Mouse (Mus musculus): ENCODE results near the gene Eps15l1.
A peak's percentile ranks its signal among the peaks of the same experiment; 100 is the strongest.

The Eps15l1 gene

DNA sequence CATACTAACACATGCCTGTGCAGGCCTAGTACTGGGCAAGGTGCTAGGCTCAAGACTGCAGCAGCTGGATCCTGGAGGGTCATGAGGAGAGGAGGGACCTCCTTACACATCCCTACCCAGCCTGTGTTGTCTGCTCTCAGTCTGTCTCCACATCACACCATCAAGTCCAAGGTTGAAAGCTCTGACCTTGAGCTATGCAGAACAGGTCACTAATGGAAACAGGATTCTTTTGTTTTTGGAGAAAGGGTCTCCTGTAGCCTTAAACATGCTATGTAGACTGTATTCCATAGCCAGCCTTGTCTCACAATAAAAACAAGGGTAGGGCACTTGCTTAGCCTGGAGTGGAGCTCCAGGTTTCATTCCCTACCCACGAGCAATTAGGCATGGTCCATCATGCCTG, 72.3 kb downstream of the Eps15l1 start:
- DNase-seq, result no peak

DNA sequence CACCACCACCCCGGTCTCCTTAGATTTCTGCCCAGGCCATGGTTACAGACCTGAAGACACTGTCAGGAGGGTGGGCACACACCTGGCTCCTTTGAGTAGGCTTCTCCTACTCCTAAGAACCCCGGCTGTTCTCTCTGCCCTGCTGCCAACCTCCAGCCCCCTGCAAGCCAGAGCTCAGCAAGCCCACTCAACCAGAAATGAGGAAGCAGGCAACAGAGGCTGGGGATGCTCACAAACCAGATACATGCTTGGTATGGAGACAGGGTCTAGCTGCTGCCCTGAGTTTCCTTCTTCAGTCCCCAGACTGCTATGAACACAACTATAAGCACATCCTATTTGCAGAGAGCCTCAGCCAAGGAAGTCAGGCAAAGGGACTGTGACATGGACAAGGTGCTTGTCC, 73.1 kb downstream of the Eps15l1 start:
- DNase-seq, result no peak

DNA sequence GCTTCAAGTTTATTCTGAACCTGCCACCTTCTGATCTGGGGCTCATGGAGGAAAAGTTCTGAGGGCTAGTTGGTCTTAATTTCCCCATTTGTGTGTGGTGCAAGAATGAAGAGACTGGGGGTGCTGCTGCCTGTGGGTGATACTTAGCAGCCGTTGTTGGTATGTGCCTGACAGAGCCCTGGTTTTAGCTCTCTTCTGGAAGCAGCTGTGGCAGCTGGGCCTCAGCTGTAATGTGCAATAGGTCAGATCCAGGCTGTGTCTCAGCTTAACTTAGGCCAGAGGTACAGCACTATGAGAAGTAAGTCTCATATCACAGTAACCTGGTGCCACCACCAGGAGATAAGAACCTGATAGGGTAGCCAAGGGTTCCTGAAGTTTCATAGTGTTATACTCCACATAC, 73.7 kb downstream of the Eps15l1 start:
- DNase-seq, result no peak

DNA sequence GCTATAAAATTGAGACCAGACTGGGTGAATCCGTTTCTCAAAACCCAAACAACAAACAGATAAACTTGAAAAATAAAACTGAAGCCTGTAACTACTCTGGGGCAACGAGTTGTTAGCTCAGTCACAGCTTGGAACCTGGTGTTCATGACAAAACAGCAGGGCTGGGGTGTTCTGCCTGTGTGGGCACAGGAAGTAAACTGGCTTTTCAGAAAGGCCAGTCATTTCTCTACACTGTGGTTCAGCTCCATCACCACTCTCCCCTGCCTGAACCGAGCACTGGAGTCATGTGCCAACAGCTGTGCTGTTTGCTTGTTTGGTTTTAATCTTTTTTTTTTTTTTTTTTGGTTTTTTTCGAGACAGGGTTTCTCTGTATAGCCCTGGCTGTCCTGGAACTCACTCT, 77.5 kb downstream of the Eps15l1 start:
- DNase-seq, result no peak

DNA sequence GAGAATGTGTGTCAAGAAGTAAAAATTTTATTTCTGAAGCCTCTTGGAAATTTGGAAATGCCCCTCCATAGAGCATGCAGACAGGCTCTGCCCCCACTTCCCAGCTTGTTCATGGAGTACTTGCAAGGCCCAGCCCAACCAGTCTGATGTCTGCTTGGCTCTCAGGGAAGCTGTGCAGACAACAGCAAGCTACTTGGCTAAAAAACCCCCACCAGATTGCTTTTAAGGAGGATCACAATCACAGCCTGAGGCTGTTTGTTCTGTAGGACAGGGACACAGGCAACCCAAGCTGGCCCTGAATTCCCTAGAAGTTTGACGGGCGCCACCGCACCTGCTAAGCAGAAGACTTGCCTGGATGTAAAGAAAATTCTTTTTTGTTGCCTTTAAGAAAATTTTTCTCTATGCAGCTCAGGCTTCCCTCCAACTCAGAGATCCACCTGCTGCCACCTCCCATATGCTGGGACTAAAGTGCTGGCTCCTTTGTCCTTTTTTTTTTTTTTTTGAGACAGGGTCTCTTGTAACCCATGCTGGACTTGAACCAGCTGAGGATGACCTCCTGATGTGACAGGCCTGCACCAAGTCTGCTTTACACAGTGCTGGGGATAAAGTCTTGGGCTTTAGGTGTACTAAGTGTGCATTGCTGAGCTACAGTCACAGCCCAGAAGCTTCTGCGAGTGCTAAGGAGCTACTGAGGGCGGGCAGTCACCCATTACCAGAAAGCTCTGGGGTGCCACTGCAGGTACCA, 78.5 kb downstream of the Eps15l1 start:
- no peak for DNase-seq

DNA sequence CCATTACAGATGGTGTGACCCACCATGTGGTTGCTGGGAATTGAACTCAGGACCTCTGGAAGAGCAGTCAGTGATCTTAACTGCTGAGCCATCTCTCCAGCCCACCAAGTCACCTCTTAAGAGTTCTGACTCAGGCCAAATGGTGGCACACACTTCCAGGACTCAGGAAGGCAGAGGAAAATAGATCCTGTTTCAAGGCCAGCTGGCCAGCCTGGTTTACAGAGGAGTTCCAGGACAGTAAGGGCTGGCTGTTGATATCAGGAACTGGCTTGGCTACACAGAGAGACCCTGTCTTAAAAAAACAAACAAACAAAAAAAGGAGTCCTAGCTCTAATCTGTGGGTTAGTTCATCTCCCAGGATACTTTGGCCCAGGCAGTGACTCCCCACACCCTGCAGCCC, 84.2 kb downstream of the Eps15l1 start:
- DNase-seq, result peak; percentile 17

DNA sequence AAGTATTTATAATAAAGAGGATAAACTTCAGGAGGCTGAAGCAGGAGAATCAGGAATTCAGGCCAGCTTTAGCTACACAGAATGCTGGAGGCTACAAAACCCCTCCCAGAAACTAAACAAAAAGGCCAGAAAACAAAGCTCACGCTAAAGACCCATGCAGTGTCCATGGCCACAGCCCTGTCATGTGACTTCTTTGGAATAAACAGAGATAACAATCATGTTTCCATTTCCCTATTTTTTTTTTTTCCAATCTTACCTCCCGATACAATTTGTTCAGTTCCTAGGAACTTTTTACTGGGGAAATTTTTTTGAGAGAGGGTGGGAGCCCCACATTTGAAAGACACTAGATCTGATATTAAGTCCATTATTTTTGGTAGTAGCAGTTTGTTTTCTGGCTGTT, 85.0 kb downstream of the Eps15l1 start:
- no peak for DNase-seq

DNA sequence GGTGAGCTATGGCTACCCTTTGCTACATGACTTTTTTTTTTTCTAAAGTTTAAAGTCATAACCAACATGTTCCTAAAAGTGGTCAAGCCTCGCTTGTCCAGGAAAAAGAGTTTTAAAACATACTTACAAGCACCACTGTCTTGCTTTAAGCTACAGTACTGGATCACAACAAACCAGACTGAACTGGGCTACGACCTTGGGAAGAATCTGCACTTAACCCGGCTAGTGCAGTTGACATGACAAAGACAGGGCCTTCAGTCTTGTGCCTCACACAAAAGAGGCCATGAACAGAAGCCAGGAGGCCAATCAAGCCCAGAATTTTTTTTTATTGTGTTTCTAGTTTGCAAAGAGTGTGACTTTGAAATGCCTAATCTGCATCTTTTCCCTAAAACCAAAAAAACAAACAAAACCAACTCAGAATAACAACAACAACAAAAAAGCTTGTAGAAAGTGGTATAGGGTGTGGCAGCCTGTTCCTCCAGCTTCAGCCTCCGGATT, 87.1 kb downstream of the Eps15l1 start:
- DNase-seq, result no peak

DNA sequence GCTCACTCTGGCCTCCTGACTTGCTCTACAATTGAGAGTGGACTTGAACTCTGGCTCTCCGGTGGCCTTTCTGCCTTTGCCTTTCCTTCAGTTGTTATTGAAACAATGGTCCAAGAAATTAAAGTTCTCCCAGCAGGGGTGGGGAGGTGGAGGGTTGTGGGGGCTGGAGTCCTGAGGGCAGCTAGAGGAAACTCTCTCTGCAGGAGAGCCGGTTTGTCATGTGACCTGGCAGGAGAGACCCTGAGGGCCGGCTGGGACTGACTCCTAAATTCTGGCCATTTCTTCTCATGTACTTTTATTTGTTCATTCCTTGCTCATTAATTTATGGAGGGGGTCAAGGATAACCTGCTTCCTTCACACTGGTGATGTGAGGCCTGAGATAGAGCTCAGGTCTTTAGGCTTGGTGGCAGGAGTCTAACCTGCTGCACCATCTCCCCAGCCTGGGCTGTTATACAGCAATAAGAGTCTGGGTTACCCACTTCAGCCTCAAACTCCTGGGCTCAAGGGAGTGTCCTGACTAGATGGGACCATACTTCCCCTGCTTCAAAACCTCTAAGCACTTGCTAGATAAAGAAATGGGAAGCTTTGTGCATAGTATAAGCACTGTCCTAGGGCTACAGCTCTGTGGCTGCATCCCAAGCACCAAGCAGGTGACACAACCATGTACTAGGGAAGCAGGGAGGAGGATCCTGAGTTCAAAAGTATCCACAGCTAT, 87.7 kb downstream of the Eps15l1 start:
- no peak for DNase-seq

DNA sequence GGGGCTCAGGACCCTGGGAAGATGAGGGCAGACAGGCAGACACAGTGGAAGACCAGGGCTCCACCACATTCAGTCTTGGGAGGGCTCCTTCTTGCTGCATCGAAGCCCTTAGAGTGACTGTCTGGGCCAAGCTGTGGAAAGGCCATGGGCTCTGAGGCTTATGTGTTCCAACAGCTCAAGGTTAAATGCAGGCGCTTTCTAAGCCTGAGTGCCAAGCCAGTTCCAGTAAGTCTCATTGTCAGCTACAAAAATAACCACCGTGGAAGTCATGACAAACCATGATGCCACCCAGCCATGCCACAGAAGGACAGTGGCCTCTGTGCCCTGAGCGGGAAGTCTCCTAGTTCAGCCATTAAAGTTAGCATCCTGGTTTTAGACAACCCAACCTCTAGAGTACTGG, 89.6 kb downstream of the Eps15l1 start:
- DNase-seq, result no peak

DNA sequence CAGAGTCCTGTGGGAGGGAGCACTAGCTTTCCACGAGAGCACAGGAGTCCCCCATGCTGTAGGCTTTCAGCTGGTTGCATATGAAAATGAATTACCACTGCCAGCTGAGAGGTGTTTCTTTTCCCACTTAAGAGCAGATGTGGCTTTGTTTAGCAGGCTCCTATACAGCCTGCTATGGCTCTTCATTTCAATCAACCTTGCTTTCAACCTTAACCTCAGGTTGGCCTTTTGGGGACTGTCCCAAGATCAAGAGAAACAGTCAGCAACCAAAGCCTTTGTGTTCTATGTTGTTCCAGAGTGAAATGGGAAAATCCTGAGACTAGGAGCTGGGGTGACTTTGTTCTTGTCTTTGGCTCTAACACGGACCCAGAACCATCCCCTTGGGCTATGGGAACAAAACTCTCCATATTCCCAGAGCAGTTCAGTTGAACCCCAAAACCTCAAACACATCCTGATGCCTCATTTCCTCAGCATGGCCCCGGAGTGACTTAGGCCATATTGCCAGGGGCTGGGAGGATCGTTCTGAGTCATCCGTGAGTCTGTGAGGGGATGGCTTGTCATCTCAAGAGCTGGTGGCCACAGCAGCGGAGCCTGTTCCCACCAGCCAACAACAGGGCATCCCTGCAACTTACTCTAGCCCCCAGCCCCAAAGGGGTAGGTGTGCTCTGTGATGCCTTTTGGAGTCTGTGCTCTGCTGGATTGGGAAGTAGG, 90.3 kb downstream of the Eps15l1 start:
- DNase-seq, result no peak

DNA sequence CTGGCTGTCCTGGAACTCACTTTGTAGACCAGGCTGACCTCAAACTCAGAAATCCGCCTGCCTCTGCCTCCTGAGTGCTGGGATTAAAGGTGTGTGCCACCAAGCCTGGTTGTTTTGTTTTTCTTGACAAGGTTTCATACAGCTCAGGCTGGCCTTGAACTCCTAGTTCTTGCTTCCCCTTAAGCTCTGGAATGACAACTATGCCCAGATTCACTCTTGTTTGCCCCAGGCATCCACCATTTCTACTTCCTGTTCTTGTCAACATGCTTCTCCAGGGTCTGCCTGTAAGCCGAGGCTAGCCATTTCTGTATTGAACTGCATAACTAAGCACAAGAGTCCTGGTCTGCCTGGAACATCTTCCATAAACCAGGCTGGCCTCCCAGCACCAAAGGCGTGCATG, 92.1 kb downstream of the Eps15l1 start:
- no peak for DNase-seq

DNA sequence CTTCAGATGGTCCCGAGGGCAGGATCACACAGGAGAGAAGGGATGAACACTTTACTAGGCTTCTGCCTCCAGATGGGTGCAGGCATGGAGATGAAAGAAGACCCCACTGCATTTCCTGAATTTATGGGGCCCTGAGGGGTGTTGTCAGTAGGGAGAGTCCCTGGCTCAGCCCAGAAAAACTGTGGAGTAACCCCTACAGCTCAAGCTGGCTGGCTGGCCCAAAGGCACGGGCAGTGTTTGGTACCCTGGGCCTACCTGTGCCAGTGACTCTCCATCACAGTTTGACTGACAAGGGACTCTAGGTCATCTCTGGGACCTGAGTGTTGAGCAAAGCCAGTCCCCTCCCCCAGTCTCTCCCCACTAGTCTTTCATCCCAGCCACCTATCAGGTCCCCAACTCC, 96.6 kb downstream of the Eps15l1 start:
- no peak for DNase-seq

DNA sequence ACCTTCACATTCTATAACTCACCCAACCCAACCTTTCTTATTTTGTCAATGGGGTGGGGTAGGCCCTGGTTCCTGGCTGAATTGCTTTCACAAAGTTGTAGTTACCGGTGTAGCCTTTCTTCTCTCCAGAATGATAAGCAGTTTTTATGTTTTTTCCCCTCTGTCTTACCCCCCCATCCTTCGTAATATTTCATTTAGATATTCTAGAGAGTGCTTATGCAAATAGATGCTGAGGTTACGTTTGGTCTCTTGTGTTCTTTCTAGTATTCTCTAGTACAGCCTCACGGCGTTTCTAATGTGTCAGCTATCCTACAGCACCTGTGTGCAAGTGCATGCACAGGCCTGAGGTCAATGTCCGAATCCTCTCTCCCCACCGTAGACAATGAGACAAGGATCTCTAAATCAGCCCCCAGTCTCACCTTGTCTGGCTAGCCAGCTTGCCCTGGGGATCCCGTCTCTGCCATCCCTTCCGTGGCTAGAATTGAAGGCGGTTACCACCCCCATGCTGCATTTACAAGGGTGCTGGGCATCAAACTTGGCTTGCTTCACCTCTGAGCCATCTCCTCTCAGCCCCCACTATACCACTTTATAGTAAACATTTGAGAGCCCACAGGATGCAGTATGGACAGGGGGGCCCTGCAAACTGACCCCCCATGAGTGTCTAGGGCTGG, 97.1 kb downstream of the Eps15l1 start:
- DNase-seq, result no peak

DNA sequence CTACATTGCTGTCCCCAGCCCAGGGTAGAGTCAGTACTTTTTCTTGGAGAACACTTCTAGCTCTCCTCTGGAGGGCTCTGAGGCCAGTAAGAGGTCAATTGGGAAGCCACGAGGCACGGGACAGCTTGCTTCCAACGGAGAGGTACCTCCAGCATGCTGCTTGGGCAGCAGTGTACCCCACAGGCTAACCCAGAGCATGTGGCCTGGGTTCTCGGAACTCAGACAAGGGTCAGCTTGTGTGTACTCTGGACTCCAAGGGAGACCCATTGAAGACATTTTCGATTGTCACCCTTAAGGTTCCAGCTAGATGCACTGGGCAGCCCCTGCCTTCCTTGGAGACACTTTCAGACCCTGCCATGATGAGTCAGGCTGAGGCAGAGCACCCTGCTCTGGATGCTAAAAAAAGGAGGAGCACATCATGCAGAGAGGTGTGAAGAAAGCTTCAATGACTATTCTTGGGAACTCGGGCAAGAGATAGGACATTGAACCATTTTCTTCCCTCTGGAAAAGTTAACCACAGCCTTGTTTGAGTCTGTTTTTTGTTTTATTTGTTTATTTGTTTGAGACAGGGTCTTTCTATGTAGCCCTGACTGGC, 98.0 kb downstream of the Eps15l1 start:
- no peak for DNase-seq

DNA sequence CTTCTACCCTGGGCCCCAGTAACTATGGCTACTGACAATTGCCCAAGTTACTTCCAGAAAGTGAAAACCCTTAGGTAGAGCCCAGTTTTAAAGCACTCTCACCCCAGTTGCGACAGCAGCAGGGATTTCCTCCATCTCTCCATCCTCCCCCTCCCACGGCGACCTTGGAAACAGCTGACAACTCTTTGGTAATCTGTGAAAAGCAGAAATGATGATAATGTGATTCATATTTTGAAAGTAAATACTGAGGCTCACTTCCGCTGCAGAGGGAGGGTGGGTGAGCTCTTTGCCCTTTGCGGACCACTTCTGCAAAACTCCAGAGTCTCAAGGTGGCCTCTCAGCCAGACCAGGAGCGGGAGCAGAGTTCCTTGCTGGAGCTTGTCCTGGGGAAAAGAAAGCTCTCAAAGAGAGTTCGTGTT, 98.8 kb downstream of the Eps15l1 start:
- DNase-seq, result no peak

DNA sequence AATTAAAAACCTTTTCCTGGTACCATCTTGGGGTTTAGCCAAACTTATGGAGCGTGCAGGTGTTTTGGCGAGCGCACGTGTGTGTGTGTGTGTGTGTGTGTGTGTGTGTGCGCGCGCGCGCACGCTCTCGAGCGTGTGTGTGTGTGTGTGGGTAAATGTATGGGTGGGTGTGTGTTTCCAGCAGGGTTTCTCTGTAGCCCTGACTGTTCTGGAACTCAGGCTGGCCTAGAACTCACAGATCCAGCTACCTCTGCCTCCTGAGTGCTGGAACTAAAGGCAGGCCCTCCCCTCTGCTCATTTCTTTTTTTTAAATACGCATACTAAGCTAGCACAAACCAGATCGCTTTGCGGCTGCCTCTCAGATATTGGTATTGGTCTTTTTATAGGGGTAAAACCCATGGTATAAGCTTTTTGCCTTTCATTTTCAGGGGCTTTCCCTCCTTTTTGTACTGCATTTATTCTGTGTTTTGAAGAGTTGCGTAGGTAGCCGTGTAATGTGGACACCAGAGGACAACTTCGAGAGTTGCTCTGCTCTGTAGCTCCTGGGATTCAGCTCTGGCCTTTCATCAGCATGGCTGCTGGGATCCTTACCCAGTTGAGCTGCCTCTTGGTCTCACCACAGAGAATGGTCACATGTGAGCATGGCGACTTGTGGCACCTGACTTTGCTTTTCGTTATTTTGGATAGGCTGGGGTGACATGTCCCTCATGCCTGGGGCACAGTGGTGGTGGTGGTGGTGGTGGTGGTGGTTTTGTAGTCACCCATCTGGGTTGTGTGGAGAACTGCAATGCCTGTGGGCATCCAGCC, 99.4 kb downstream of the Eps15l1 start:
- no peak for DNase-seq

DNA sequence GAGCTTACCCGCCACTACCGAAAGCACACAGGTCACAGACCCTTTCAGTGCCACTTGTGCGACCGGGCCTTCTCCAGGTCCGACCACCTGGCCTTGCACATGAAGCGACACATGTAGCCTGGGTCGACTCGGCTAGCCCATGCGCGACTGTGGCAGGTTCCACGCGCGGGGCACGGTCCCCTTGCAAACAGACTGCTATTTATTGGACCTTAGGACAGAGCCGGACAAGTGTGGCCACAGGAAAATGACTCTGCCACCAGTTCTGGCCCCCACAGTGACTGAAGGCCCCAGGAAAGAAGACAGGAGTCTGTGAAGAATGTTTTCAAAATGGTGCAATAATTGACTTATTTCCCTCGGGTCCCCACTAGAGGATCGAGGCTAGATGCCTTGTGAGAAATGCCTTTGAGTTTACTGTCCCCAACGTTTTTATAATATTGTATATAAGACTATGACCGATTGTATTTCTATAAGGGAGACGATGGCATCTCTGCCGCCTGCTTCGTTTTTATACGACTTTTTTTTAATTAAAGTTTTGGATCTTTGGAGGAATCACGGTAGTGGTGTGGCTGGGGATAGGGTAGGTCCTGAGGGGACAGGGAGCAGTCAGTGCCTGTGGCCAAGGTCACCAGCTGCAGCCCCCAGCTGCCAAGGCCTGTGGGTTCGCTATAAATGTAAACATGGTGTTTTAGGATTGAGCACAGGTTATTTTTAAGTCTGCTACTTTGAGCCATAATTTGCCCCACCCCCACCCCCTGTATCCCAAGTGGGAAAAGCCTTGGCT, 100.3 kb downstream of the Eps15l1 start:
- DNase-seq, result no peak

DNA sequence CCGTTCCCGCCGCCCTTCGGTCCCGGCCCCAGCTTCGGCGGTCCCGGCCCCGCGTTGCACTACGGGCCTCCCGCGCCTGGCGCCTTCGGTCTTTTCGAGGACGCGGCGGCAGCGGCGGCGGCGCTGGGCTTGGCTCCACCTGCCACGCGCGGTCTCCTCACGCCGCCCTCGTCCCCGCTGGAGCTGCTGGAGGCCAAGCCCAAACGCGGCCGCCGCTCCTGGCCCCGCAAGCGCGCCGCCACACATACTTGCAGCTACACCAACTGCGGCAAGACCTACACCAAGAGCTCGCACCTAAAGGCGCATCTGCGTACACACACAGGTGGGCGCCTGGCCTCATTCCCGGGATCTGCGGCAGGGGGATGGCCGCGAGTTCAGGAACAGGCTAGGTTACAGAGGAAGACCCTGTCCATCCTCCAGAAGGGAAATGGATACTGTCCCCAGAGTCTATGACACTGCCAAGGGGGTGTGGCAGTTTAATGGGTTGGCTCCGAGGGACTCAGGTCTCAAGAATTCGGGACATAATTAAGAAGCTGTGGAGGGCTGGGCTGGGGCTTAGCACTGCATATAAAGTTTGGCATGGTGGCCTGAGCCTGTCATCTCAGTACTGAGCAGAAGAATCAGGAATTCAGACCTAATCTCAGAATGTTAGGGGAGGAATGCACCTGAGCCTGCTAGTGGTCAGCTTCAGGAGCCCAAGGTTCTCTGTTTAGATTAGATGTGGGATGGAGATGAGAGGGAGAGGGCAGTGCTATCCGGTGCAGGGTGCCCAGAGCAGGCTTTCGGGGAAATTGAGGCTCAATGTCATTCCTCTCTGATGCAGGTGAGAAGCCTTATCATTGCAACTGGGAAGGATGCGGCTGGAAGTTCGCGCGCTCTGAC, 101.1 kb downstream of the Eps15l1 start:
- DNase-seq, result peak; percentile 37

DNA sequence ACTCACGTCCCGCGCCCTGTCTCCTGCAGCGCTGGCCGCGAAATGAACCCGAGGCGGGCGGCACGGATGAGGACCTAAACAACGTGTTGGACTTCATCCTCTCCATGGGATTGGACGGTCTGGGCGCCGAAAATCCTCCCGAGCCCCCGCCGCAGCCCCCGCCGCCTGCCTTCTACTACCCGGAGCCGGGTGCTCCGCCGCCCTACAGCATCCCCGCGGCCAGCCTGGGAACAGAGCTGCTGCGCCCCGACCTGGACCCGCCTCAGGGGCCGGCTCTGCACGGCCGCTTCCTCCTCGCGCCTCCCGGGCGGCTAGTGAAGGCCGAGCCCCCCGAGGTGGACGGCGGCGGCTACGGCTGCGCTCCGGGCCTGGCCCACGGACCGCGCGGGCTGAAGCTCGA, 101.9 kb downstream of the Eps15l1 start:
- DNase-seq, result no peak

All from kidney, adult 18-20 months (tissue).